Mouse (Mus musculus) heart, postnatal 10 days (tissue): ENCODE measurements around the gene Apod. TPM values are rescaled to one million over a fixed set of nuclear protein-coding genes. Genes with fewer than 3 reads are reported as not detected.
"Not testable (repeated sequence)": the region's sequence is repeated elsewhere in the genome, so short reads cannot be mapped to it uniquely, and the experiment has no call there.

ENCODE experiments used
- DNase-seq, 2 experiments: peaks; one replicate each; pipeline ENCODE4 v3.0.0; 2021
- intact Hi-C: fragments of 180-260 bp; cut with DNase I; formaldehyde crosslinking; loops from one replicate; pipeline ENCODE4 v1.15.1; 2025
- total RNA-seq, 2 experiments: library from RNA; stranded (reverse); gene quantifications; 2 replicates each; pipeline ENCODE4 v1.2.3; 2021

The Apod gene
- total RNA-seq = 1 to 10 TPM in 1 of 2 experiments, under 1 TPM in 1; 0.91 to 1.1 TPM

GRCm38 (mm10) chr16:31314497-31315233 lies at the start of gene Apod:
Gene Apod (minus strand): TSS chr16:31314808.
- no peak for DNase-seq
- intact Hi-C loops = no loop called here

GRCm38 (mm10) chr16:31363685-31364436 lies 49.3 kb upstream of the Apod start:
- no peak for DNase-seq
- intact Hi-C loops = no loop called here

- intact Hi-C loops = loop anchor here (5.0 to 10.0 kb wide), 3 partner anchors 385 to 805 kb away; partner anchors contain the start of genes Fam43a and Tmem44
Observed at GRCm38 (mm10) chr16:31359542-31359941, 44.9 kb upstream of the Apod start.

GRCm38 (mm10) chr16:31358991-31359390 lies 44.4 kb upstream of the Apod start:
- no peak for DNase-seq
- intact Hi-C loops = loop anchor here (5.0 to 10.0 kb wide), 3 partner anchors 384 to 804 kb away; partner anchors contain the start of genes Fam43a and Tmem44

More at GRCm38 (mm10) chr16:31359542-31359941, 44.9 kb upstream of the Apod start:
- DNase-seq = no peak

- intact Hi-C loops = loop anchor here (5.0 to 10.0 kb wide), 3 partner anchors 384 to 804 kb away; partner anchors contain the start of genes Fam43a and Tmem44
- DNase-seq = no peak
Observed at GRCm38 (mm10) chr16:31358576-31358975, 44.0 kb upstream of the Apod start.

- intact Hi-C loops = loop anchor here (2.0 to 10.0 kb wide), 4 partner anchors 275 to 801 kb away; partner anchors contain the start of genes Fam43a, Tmem44 and Xxylt1
- DNase-seq = no peak
Observed at GRCm38 (mm10) chr16:31355882-31356281, 41.3 kb upstream of the Apod start.

GRCm38 (mm10) chr16:31354341-31355329 lies 40.0 kb upstream of the Apod start:
- intact Hi-C loops = loop anchor here (2.0 to 10.0 kb wide), 4 partner anchors 274 to 800 kb away; partner anchors contain the start of genes Fam43a, Tmem44 and Xxylt1
- peak; percentile 63 to 84 for DNase-seq

- intact Hi-C loops = loop anchor here (10.0 kb wide), 2 partner anchors 378 to 798 kb away; partner anchors contain the start of gene Tmem44
- peak; percentile 35 to 61 for DNase-seq
Observed at GRCm38 (mm10) chr16:31352996-31353395, 38.4 kb upstream of the Apod start.

- peak; percentile 76 for DNase-seq
- intact Hi-C loops = loop anchor here (2.0 to 5.0 kb wide), 4 partner anchors 75 to 267 kb away; partner anchors contain the start of gene Xxylt1
Observed at GRCm38 (mm10) chr16:31347581-31347980, 33.0 kb upstream of the Apod start.

- intact Hi-C loops = loop anchor here (2.0 kb wide), 1 partner anchor 14 kb away; no protein-coding TSS in a partner anchor
Observed at GRCm38 (mm10) chr16:31342966-31343365, 28.4 kb upstream of the Apod start.

GRCm38 (mm10) chr16:31342556-31342955 lies 27.9 kb upstream of the Apod start:
- peak; percentile 55 to 58 for DNase-seq
- intact Hi-C loops = loop anchor here (2.0 kb wide), 1 partner anchor 14 kb away; no protein-coding TSS in a partner anchor

More at GRCm38 (mm10) chr16:31342966-31343365, 28.4 kb upstream of the Apod start:
- DNase-seq = no peak

GRCm38 (mm10) chr16:31339332-31339731 lies 24.7 kb upstream of the Apod start:
- no peak for DNase-seq
- intact Hi-C loops = no loop called here

GRCm38 (mm10) chr16:31337956-31338355 lies 23.3 kb upstream of the Apod start:
- no peak for DNase-seq
- intact Hi-C loops = no loop called here

- DNase-seq = no peak
- intact Hi-C loops = no loop called here
Observed at GRCm38 (mm10) chr16:31334796-31335195, 20.2 kb upstream of the Apod start.

GRCm38 (mm10) chr16:31332586-31332985 lies 18.0 kb upstream of the Apod start:
- intact Hi-C loops = no loop called here
- no peak for DNase-seq

- DNase-seq = peak; percentile 33 to 46
- intact Hi-C loops = not testable (repeated sequence)
Observed at GRCm38 (mm10) chr16:31330970-31331369, 16.4 kb upstream of the Apod start.

- intact Hi-C loops = loop anchor here (2.0 kb wide), 1 partner anchor 13 kb away; no protein-coding TSS in a partner anchor
- no peak for DNase-seq
Observed at GRCm38 (mm10) chr16:31329668-31330067, 15.1 kb upstream of the Apod start.

- no peak for DNase-seq
- intact Hi-C loops = loop anchor here (2.0 kb wide), 2 partner anchors 15 to 51 kb away; no protein-coding TSS in a partner anchor
Observed at GRCm38 (mm10) chr16:31327891-31328290, 13.3 kb upstream of the Apod start.

GRCm38 (mm10) chr16:31327430-31327829 lies 12.8 kb upstream of the Apod start:
- intact Hi-C loops = loop anchor here (2.0 kb wide), 1 partner anchor 51 kb away; no protein-coding TSS in a partner anchor
- DNase-seq = no peak
